Mouse (Mus musculus) embryonic facial prominence, embryonic 14.5 days (tissue): ENCODE results near the gene Rph3al. TPM values are rescaled to one million over a fixed set of nuclear protein-coding genes. Genes with fewer than 3 reads are reported as not detected.

ENCODE experiments used
- ATAC-seq: fragments of 200-750 bp; cut with Nextera tagmentation; 2 replicates; pipeline ENCODE4 v1.8.0; 2017; ENCODE audit warnings: low read depth, moderate number of reproducible peaks, moderate TSS enrichment
- DNase-seq: peaks from one replicate; pipeline ENCODE4 v3.0.0-alpha.2; 2015; ENCODE audit warnings: low spot score
- H3K27ac ChIP-seq: fragments of 300-500 bp; sonication (generic); replicated peaks from 2 replicates; pipeline ENCODE4 v1.5.1; 2014; ENCODE audit warnings: low read depth, mild to moderate bottlenecking, low read length, moderate library complexity
- H3K27me3 ChIP-seq: fragments of 300-500 bp; sonication (generic); replicated peaks from 2 replicates; pipeline ENCODE4 v1.6.1; 2014; ENCODE audit warnings: low read length; ENCODE audit not compliant: control insufficient read depth, insufficient read depth
- H3K36me3 ChIP-seq: fragments of 300-500 bp; sonication (generic); 2 replicates; pipeline ENCODE4 v1.6.1; 2014; ENCODE audit warnings: low read length, mixed read lengths; ENCODE audit not compliant: control insufficient read depth, insufficient read depth
- H3K4me1 ChIP-seq: fragments of 300-500 bp; sonication (generic); 2 replicates; pipeline ENCODE4 v1.6.1; 2014; ENCODE audit warnings: antibody characterized with exemption, low read length; ENCODE audit not compliant: control insufficient read depth, insufficient read depth
- H3K4me2 ChIP-seq: fragments of 300-500 bp; sonication (generic); 2 replicates; pipeline ENCODE4 v1.6.1; 2014; ENCODE audit warnings: low read depth, mild to moderate bottlenecking, low read length, moderate library complexity, mixed read lengths
- H3K4me3 ChIP-seq: fragments of 300-500 bp; sonication (generic); 2 replicates; pipeline ENCODE4 v1.5.1; 2014; ENCODE audit warnings: low read depth, mild to moderate bottlenecking, low read length
- H3K9ac ChIP-seq: fragments of 300-500 bp; sonication (generic); 2 replicates; pipeline ENCODE4 v1.6.1; 2014; ENCODE audit warnings: low read depth, mild to moderate bottlenecking, low read length, moderate library complexity, mixed read lengths
- H3K9me3 ChIP-seq: fragments of 300-500 bp; sonication (generic); 2 replicates; pipeline ENCODE4 v1.6.1; 2016; ENCODE audit warnings: low read length; ENCODE audit not compliant: control insufficient read depth
- WGBS: fragments of 180-500 bp; shearing (Covaris S2); extraction: QIAGEN DNeasy Blood & Tissue Kit; methylation state at CpG from one replicate; pipeline ENCODE4 v1.1.7; 2014; 5-methylcytosine and 5-hydroxymethylcytosine counted together
- polyA plus RNA-seq: library from polyadenylated mRNA; unstranded; fragments of >200 nt; fragmentation: Nextera tagmentation; extraction: Ambion mirVana; gene quantifications from 2 replicates; pipeline ENCODE4 v1.2.1, GENCODE M21; 2014

Gene Rph3al
- polyA plus RNA-seq, 1 experiment from 2014 or later = 3.0 TPM

DNA sequence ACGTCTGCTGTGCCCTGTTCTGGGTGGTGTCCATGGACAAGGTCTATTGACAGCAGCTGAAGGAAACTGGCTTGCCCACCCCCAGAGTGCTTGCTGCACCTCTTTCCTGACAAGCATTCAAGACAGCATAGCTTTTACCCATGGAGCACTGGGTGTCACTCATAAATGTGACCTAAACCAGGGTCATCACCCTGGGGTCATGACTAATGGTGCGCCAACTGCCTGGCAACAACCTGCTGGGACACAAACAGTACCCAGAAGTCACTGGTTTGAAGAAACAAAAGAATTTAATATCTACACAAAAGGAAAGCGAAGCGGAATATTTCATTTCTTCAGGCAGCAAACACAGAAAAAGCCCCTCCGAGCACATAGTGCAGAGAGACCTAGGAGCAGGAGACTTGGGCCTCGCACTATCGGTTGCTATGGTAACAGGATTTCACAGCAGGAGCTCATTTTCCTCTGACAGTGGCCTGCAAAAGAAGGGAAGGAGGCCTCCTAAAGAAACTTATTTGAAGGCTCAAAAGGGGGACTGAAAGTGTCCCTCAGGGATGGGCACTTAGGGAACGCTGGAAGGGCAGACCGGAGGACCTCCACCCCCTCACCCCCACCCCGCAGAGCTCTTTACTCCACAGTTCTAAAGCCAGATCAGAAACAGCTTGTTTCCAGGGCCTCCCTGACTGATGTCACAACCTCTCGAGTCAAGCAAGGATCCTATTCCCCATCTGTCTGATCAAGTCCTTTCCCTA, 25.7 kb upstream of the Rph3al start:
- DNase-seq (peak; percentile 81), ATAC-seq (no peak)
- WGBS = 29% methylated on average over 11 of the region's 11 CpGs
- no peaks in the 10 kb centered on the region for H3K9me3 ChIP-seq
- H3K27ac ChIP-seq = no peak overlapping the region
- H3K9ac ChIP-seq = no peak overlapping the region
- H3K4me2 ChIP-seq = no peak overlapping the region
- H3K4me1 ChIP-seq = peaks cover 18% of the 10 kb centered on the region
- H3K27me3 ChIP-seq = peaks cover 9% of the 10 kb centered on the region; the same call in 1 of the 2 replicates
- no peak overlapping the region for H3K4me3 ChIP-seq
- H3K36me3 ChIP-seq = no peaks in the 10 kb centered on the region

DNA sequence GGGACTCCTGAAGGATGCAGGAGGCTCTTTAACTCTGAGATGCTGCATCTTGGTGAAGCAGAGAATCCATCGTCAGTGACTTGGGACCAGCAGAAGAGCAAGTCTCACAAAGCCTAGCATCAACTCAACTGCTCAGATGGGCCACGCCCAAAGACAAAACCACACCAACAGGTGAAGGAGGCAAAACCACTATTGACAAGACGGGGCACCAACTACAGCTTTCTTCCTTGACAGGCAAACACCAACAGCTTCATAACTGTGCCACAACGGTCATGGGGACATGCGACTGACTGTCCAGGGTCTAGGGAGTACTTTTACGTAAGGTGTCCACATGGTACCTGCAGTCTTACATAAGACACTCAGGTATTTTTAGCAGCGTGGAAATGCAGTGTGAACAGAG, 23.6 kb upstream of the Rph3al start:
- Histone ChIP-seq H3K4me1 (peaks cover 16% of the 10 kb centered on the region), H3K4me3 (no peak overlapping the region), H3K36me3 (no peaks in the 10 kb centered on the region), H3K4me2 (no peak overlapping the region), H3K9me3 (no peaks in the 10 kb centered on the region), H3K9ac (no peak overlapping the region), H3K27me3 (peaks cover 9% of the 10 kb centered on the region; the same call in 1 of the 2 replicates), H3K27ac (no peak overlapping the region)
- 93% methylated on average over 7 of the region's 7 CpGs for WGBS
- DNase-seq (no peak), ATAC-seq (no peak)

DNA sequence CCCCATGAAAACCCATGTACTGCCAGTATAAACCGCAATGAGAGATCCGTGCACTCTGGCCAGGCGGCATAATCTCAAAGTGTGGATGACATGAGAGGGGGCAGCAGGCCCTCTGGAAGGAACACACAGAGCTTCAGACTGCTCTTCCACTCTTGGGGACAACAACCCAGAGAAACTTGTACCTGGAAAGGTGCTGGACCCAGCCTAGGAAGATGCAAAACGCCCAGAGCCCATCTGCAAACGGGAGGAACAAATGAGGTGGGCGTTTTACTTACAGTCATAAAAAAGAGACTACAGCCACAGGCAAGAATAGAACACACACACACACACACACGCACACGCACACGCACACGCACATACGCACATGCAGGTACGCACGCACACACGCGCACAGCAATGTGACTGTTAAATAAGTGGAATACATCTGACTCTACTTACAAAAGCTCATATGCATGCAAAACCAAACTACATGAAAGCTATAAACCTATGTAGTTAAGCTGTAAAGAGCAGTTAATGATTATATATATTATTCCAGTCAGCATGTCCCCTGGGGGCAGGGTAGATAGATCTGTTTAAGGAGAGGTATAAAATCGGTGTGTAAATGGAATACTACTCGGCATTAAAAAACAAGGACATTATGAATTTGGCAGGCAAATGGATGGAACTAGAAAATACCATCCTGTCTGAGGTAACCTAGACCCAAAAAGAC, 19.0 kb upstream of the Rph3al start:
- Histone ChIP-seq H3K9me3 (no peaks in the 10 kb centered on the region), H3K9ac (no peak overlapping the region), H3K4me1 (no peaks in the 10 kb centered on the region), H3K27me3 (no peaks in the 10 kb centered on the region), H3K36me3 (no peaks in the 10 kb centered on the region), H3K4me2 (no peak overlapping the region), H3K27ac (no peak overlapping the region), H3K4me3 (no peak overlapping the region)
- DNase-seq (no peak), ATAC-seq (no peak)
- 85% methylated on average over 17 of the region's 17 CpGs for WGBS

DNA sequence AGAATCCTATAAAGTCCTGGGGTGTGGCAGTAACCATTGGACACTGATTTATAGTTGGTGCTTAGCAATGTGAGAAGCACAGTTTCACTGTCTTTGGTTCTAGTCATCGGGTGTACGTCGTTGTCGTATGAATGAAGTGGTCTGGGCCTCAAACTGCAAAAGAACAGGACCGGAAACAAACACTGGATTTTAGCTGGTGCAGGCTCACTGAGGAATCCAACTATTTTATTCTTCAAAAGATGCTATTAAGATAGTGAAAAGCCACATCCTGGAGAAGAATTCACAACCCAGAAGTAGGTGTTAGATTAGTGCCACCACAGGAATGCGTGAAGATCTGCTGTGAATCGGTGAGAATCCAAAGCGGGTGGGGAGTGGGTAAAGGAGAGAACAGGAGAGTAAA, 18.4 kb upstream of the Rph3al start:
- Histone ChIP-seq H3K4me3 (no peak overlapping the region), H3K27ac (no peak overlapping the region), H3K4me2 (no peak overlapping the region), H3K4me1 (no peaks in the 10 kb centered on the region), H3K36me3 (no peaks in the 10 kb centered on the region), H3K9me3 (no peaks in the 10 kb centered on the region), H3K9ac (no peak overlapping the region), H3K27me3 (no peaks in the 10 kb centered on the region)
- no peak for ATAC-seq
- 73% methylated on average over 8 of the region's 8 CpGs for WGBS
- no peak for DNase-seq

DNA sequence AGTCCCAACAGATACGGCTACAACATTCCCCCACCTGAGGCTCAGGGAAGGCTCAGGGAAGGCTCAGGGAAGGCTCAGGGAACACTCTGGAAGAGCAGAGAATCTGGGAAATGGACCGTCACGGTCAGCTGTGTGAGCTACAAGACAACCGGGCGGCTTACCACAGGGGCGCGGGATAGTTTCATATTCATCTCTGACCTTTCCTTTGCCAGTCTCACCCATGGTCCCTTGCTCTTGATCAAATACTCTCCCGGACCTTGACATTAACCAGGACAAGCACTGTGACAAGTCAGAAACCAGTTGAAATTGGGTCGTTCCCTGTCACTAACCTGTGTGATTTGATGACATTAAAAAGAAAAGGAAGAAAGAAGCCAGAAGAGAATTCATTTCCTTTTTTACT, 16.7 kb upstream of the Rph3al start:
- no peaks in the 10 kb centered on the region for H3K36me3 ChIP-seq
- H3K9me3 ChIP-seq = no peaks in the 10 kb centered on the region
- DNase-seq (no peak), ATAC-seq (no peak)
- H3K27ac ChIP-seq = no peak overlapping the region
- no peaks in the 10 kb centered on the region for H3K27me3 ChIP-seq
- WGBS = 81% methylated on average over 9 of the region's 9 CpGs
- no peak overlapping the region for H3K9ac ChIP-seq
- no peak overlapping the region for H3K4me2 ChIP-seq
- no peak overlapping the region for H3K4me3 ChIP-seq
- H3K4me1 ChIP-seq = no peaks in the 10 kb centered on the region

DNA sequence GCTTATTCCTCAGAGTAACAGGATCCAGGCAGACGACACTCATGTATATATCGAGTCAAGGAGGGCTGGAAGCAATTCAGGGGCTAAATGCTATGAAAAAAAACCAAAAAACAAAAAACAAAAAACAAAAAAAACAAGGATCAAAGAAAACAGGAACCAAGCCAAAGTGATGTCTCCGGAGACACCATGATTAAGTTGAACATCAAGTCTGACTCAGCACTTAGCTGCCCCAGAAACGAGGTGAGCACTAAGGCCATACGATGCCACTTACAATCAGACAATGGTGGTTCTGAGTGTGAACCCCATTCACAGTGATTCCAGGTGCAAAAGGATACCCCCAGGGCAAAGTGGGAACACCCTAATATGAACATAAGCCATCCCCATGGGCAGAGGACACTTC, 13.7 kb upstream of the Rph3al start:
- no peaks in the 10 kb centered on the region for H3K36me3 ChIP-seq
- H3K4me1 ChIP-seq = no peaks in the 10 kb centered on the region
- DNase-seq (no peak), ATAC-seq (no peak)
- 50% methylated on average over 5 of the region's 5 CpGs for WGBS
- H3K4me2 ChIP-seq = no peak overlapping the region
- no peaks in the 10 kb centered on the region for H3K27me3 ChIP-seq
- H3K9me3 ChIP-seq = no peaks in the 10 kb centered on the region
- no peak overlapping the region for H3K9ac ChIP-seq
- H3K27ac ChIP-seq = no peak overlapping the region
- no peak overlapping the region for H3K4me3 ChIP-seq

DNA sequence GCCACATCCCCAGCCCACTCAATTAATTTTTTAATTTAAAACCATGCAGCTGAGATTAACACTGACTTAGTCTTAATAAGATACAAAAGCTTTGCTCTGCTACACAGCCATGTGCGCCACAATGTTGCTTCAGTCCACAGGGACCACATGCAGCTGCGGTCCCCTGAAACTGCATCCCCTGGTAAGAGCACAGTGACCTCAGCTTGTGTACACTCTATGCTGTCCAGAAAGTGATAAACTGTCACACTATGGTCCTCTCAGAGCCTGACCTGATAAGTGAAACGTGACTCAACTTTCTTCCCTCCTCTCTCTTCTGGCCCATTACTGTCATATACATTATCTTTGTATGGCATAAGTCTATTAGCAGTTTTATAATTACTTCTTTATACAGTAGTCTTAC, 12.2 kb upstream of the Rph3al start:
- Histone ChIP-seq H3K36me3 (no peaks in the 10 kb centered on the region), H3K4me2 (no peak overlapping the region), H3K9ac (no peak overlapping the region), H3K27ac (no peak overlapping the region), H3K4me3 (no peak overlapping the region), H3K9me3 (no peaks in the 10 kb centered on the region), H3K27me3 (no peaks in the 10 kb centered on the region; the same call in 1 of the 2 replicates), H3K4me1 (peaks cover 6% of the 10 kb centered on the region; the same call in 1 of the 2 replicates)
- DNase-seq (no peak), ATAC-seq (no peak)
- WGBS = 91% methylated on average over 3 of the region's 3 CpGs

DNA sequence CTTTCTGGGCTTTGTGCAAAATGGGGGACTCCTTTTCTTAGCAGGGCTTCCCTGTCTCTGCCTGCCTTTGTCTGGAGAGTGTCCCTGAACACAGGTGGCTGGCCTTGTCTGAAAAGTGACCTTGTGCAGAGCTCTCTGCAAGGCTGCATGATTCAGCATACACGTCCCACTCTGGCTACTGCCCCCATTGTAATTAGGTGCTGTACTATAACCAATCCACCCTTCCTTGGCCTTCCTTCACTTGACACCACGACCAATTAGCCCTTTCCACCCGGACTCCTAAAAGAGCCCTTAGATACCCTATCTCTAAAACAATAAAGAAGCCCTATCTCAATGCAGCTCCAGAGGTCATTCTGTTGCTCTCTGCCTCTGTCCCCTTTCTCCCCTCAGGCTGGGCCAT, 10.6 kb upstream of the Rph3al start:
- DNase-seq (no peak), ATAC-seq (no peak)
- 43% methylated on average over 3 of the region's 3 CpGs for WGBS
- Histone ChIP-seq H3K27ac (no peak overlapping the region), H3K9ac (no peak overlapping the region), H3K4me3 (no peak overlapping the region), H3K27me3 (no peaks in the 10 kb centered on the region; the same call in 1 of the 2 replicates), H3K9me3 (no peaks in the 10 kb centered on the region), H3K36me3 (no peaks in the 10 kb centered on the region), H3K4me1 (peaks cover 6% of the 10 kb centered on the region; the same call in 1 of the 2 replicates), H3K4me2 (no peak overlapping the region)
